Mouse (Mus musculus) erythroid progenitor cell, adult 5-6 weeks (primary cell): ENCODE data around the gene Hsp90ab1. TPM values are rescaled to one million over a fixed set of nuclear protein-coding genes. Genes with fewer than 3 reads are reported as not detected.

Source experiments
- ATAC-seq: replicated peaks from 2 replicates; pipeline ENCODE4 v1.8.0; 2016; ENCODE audit warnings: moderate number of reproducible peaks, mild to moderate bottlenecking, moderate TSS enrichment, inconsistent platforms; ENCODE audit not compliant: poor library complexity, low FRiP score, severe bottlenecking
- total RNA-seq, 2 experiments: library from RNA; stranded (forward) in 1 of 2; stranded (reverse) in 1 of 2; fragments of 150-400 nt in 1 of 2; fragments of 186-747, 209-891 nt in 1 of 2; gene quantifications; 2 replicates each; pipeline versions ENCODE4 v1.2.3 to v1.2.4; 2015 to 2017; ENCODE audit warnings: low replicate concordance in 2 of 2

Hsp90ab1 gene
- total RNA-seq, 2 experiments from 2014 or later: 204 to 237 TPM

- ATAC-seq: no peak
Observed at GRCm38 (mm10) chr17:45597787-45598186, 24.7 kb upstream of the Hsp90ab1 start.

GRCm38 (mm10) chr17:45596631-45597396, 23.7 kb upstream of the Hsp90ab1 start:
- peak; percentile 56 for ATAC-seq

- ATAC-seq: no peak
Observed at GRCm38 (mm10) chr17:45595736-45596390, 22.8 kb upstream of the Hsp90ab1 start.

GRCm38 (mm10) chr17:45594881-45595735, 22.0 kb upstream of the Hsp90ab1 start:
- peak; percentile 61 for ATAC-seq

- ATAC-seq: no peak
Observed at GRCm38 (mm10) chr17:45594195-45594594, 21.1 kb upstream of the Hsp90ab1 start.

- peak; percentile 70 for ATAC-seq
Observed at GRCm38 (mm10) chr17:45593479-45593878, 20.4 kb upstream of the Hsp90ab1 start.

- peak; percentile 48 for ATAC-seq
Observed at GRCm38 (mm10) chr17:45592606-45593431, 19.7 kb upstream of the Hsp90ab1 start.

- no peak for ATAC-seq
Observed at GRCm38 (mm10) chr17:45591701-45592605, 18.9 kb upstream of the Hsp90ab1 start.

GRCm38 (mm10) chr17:45590410-45590809, 17.3 kb upstream of the Hsp90ab1 start:
- ATAC-seq: no peak

GRCm38 (mm10) chr17:45589844-45590243, 16.8 kb upstream of the Hsp90ab1 start:
- ATAC-seq: no peak

- no peak for ATAC-seq
Observed at GRCm38 (mm10) chr17:45589236-45589635, 16.2 kb upstream of the Hsp90ab1 start.

- no peak for ATAC-seq
Observed at GRCm38 (mm10) chr17:45588370-45588769, 15.3 kb upstream of the Hsp90ab1 start.

GRCm38 (mm10) chr17:45586449-45586837, 13.4 kb upstream of the Hsp90ab1 start:
- no peak for ATAC-seq

- ATAC-seq: no peak
Observed at GRCm38 (mm10) chr17:45585725-45586448, 12.8 kb upstream of the Hsp90ab1 start.

GRCm38 (mm10) chr17:45584939-45585678, 12.0 kb upstream of the Hsp90ab1 start:
- no peak for ATAC-seq

- ATAC-seq: no peak
Observed at GRCm38 (mm10) chr17:45584096-45584896, 11.2 kb upstream of the Hsp90ab1 start.
